Mouse (Mus musculus): ENCODE measurements around the gene Ppp6r3. TPM values are rescaled to one million over a fixed set of nuclear protein-coding genes. Genes with fewer than 3 reads are reported as not detected.
A peak's percentile ranks its signal among the peaks of the same experiment; 100 is the strongest.

Ppp6r3 gene
- total and polyA plus RNA-seq, 2 experiments from 2014 or later = 32.3 to 111 TPM

DNA sequence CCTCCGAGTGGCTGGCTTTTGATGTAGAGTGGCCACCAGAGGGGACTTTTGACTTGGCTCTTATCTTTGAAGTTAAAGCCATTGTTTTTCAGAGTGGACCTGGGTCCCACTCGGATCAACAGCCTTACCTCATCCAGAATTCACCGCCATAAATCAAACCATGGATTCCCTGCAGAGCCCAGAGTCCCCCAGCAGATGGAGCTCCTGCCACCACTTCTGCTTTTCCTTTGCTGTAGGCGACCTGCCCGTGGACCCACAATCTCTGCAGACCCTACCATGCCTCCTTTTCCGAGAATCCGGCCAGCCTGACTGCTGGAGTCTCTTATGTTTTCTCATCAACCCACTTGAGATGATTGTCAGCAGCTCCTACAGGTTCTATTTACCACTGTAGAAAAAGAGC lies 5.8 kb upstream of the Ppp6r3 start:
- Histone ChIP-seq H3K9ac (replicated peaks; ENCODE audit: low read length, poor library complexity, severe bottlenecking) (no peak overlapping the region), H3K27ac (ENCODE audit: low read depth, low read length) (no peak overlapping the region), H3K27me3 (ENCODE audit: insufficient read depth, low read length) (no peaks in the 10 kb centered on the region), H3K4me3 (ENCODE audit: low read depth, low read length) (no peak overlapping the region), H3K36me3 (ENCODE audit: insufficient read depth, low read length) (no peaks in the 10 kb centered on the region), H3K4me2 (ENCODE audit: low read depth, low read length, poor library complexity, severe bottlenecking) (no peak overlapping the region), H3K4me1 (ENCODE audit: insufficient read depth, low read length) (no peaks in the 10 kb centered on the region), H3K9me3 (ENCODE audit: low read length) (no peaks in the 10 kb centered on the region)
- peak; percentile 61 for DNase-seq (ENCODE audit: low spot score)
- WGBS = 16% methylated on average over 7 of the region's 7 CpGs
- ATAC-seq (ENCODE audit: low FRiP score) = no peak
- peak; percentile 81 for TF ChIP-seq CTCF (IDR thresholded peaks at IDR 0.05)

DNA sequence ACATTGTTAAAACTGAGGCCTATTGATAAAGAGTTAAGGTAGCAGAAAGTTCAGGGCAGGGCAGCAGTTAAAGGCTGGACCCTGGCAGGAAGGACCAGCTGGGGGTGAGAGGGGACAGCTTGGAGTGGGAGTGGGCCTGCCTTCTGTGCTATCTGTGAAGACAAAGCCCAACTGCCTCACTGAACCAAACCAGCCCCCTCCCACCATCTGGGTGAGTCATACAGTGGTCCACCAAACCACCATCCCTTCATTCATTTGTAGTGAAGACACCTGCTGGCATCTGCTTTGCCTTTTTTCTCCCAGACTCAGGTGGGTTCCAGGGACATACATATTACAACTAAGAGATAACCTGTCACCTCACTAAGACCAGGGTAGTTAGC lies 2.4 kb upstream of the Ppp6r3 start:
- ATAC-seq (ENCODE audit: low FRiP score) (no peak), DNase-seq (ENCODE audit: low spot score) (no peak)
- no peak for TF ChIP-seq CTCF (IDR thresholded peaks at IDR 0.05)
- H3K9me3 ChIP-seq (ENCODE audit: low read length) = no peaks in the 10 kb centered on the region
- no peaks in the 10 kb centered on the region for H3K27me3 ChIP-seq (ENCODE audit: insufficient read depth, low read length)
- H3K4me1 ChIP-seq (ENCODE audit: insufficient read depth, low read length) = peaks cover 13% of the 10 kb centered on the region; the same call in 1 of the 2 replicates
- no peak overlapping the region for H3K4me2 ChIP-seq (ENCODE audit: low read depth, low read length, poor library complexity, severe bottlenecking)
- no peak overlapping the region for H3K27ac ChIP-seq (ENCODE audit: low read depth, low read length)
- H3K4me3 ChIP-seq (ENCODE audit: low read depth, low read length) = no peak overlapping the region
- H3K9ac ChIP-seq (replicated peaks; ENCODE audit: low read length, poor library complexity, severe bottlenecking) = no peak overlapping the region
- H3K36me3 ChIP-seq (ENCODE audit: insufficient read depth, low read length) = no peaks in the 10 kb centered on the region

DNA sequence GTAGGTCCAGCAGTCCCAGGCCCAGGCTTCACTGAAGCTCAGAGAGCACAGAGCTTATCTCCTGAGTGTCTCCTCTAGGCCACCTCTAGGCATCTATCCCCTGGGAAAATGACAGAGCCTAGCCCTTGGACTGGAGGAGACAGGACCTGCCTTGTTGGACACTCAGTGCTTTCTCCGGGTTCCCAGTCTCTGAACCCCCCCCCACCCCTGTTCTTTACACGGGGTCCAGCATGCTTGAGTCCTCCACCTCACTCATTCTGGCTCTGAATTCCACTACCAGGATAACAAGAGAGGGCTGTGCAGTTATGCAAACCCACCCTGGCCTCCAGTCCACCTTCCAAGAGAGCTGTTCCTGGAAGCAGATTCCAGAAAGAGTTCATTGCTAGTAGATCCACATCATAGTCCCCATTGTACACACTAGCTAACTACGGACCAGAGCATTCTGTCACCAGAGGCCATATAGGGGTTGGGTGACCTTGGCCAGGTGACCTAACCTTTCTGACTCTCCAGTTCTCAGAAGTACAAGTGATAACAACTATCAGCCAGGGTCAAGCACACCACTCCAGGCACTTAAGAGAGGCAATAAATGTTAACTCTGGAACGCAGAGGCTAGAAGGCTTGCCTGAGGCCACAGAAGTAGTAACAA lies 1.8 kb upstream of the Ppp6r3 start:
- ATAC-seq (ENCODE audit: low FRiP score) = no peak
- Histone ChIP-seq H3K9me3 (ENCODE audit: low read length) (no peaks in the 10 kb centered on the region), H3K9ac (replicated peaks; ENCODE audit: low read length, poor library complexity, severe bottlenecking) (no peak overlapping the region), H3K4me2 (ENCODE audit: low read depth, low read length, poor library complexity, severe bottlenecking) (no peak overlapping the region), H3K27ac (ENCODE audit: low read depth, low read length) (peak overlapping the region; percentile 74; the same call in 1 of the 2 replicates), H3K4me3 (ENCODE audit: low read depth, low read length) (no peak overlapping the region), H3K36me3 (ENCODE audit: insufficient read depth, low read length) (no peaks in the 10 kb centered on the region), H3K4me1 (ENCODE audit: insufficient read depth, low read length) (peaks cover 13% of the 10 kb centered on the region; the same call in 1 of the 2 replicates), H3K27me3 (ENCODE audit: insufficient read depth, low read length) (no peaks in the 10 kb centered on the region)
- WGBS = 90% methylated on average over 4 of the region's 4 CpGs
- DNase-seq (ENCODE audit: low spot score) = no peak
- TF ChIP-seq CTCF (IDR thresholded peaks at IDR 0.05) = no peak

DNA sequence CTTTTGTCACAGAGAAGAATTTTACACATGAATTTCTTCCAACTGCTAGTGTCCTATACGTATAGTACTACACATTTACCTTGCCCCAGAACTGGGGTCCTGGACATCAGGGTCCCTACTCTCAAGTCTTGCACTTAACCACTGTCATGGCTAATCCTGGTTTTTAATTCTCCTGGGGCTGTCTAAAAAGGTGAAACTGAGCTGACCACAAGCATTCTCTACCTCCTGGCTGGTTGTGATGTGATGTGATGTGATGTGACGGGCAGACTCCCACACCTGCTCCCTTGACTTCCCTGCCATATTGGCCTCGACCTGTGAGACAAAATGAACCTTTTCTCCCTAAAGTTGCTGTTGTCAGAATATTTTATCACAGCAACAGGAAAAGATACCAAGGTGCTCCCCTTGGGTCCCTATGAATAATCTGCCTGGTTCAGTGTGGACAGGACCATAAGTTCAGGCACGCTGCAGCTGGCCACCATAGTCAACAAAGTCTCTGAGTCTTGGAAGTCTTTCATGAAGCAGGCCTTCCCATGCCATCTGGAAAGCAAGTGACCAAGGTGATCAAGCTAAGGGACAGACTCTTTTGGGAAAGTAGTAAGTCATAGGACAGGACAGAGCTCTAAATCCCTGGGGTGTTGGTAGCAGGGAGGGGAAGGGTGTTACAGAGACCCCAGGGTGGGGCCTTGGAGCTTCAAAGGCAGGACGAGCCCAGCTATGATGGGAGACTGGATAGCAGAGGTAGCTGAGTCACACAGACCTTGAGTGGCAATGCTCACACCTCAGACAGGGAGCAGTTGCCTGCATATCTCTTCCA lies 1.1 kb upstream of the Ppp6r3 start:
- DNase-seq (ENCODE audit: low spot score) (no peak), ATAC-seq (ENCODE audit: low FRiP score) (no peak)
- Histone ChIP-seq H3K9ac (replicated peaks; ENCODE audit: low read length, poor library complexity, severe bottlenecking) (no peak overlapping the region), H3K4me1 (ENCODE audit: insufficient read depth, low read length) (peaks cover 13% of the 10 kb centered on the region; the same call in 1 of the 2 replicates), H3K36me3 (ENCODE audit: insufficient read depth, low read length) (no peaks in the 10 kb centered on the region), H3K27ac (ENCODE audit: low read depth, low read length) (peak overlapping the region; percentile 74), H3K4me3 (ENCODE audit: low read depth, low read length) (peak overlapping the region; percentile 95), H3K27me3 (ENCODE audit: insufficient read depth, low read length) (no peaks in the 10 kb centered on the region), H3K4me2 (ENCODE audit: low read depth, low read length, poor library complexity, severe bottlenecking) (peak overlapping the region; percentile 42), H3K9me3 (ENCODE audit: low read length) (no peaks in the 10 kb centered on the region)
- 69% methylated on average over 5 of the region's 5 CpGs for WGBS
- no peak for TF ChIP-seq CTCF (IDR thresholded peaks at IDR 0.05)

- WGBS = under 1% methylated on average over 43 of the region's 50 CpGs
- peak; percentile 54 for DNase-seq (ENCODE audit: low spot score)
These were observed 295 bp downstream of the Ppp6r3 start for GRCm38 (mm10) chr19:3575276-3575631.

GRCm38 (mm10) chr19:3574593-3575094 lies 905 bp downstream of the Ppp6r3 start:
- H3K27ac ChIP-seq (ENCODE audit: low read depth, low read length) = peak overlapping the region; percentile 92
- H3K27me3 ChIP-seq (ENCODE audit: insufficient read depth, low read length) = no peaks in the 10 kb centered on the region
- peak overlapping the region; percentile 76 for H3K4me2 ChIP-seq (ENCODE audit: low read depth, low read length, poor library complexity, severe bottlenecking)
- DNase-seq (ENCODE audit: low spot score) (no peak), ATAC-seq (ENCODE audit: low FRiP score) (no peak)
- 2% methylated on average over 9 of the region's 9 CpGs for WGBS
- no peaks in the 10 kb centered on the region for H3K9me3 ChIP-seq (ENCODE audit: low read length)
- H3K4me3 ChIP-seq (ENCODE audit: low read depth, low read length) = peak overlapping the region; percentile 95
- peak overlapping the region; percentile 81 for H3K9ac ChIP-seq (replicated peaks; ENCODE audit: low read length, poor library complexity, severe bottlenecking)
- peaks cover 13% of the 10 kb centered on the region; the same call in 1 of the 2 replicates for H3K4me1 ChIP-seq (ENCODE audit: insufficient read depth, low read length)
- TF ChIP-seq CTCF (IDR thresholded peaks at IDR 0.05) = no peak
- no peaks in the 10 kb centered on the region for H3K36me3 ChIP-seq (ENCODE audit: insufficient read depth, low read length)

More at GRCm38 (mm10) chr19:3575276-3575631, 295 bp downstream of the Ppp6r3 start:
- peak; percentile 25 for ATAC-seq (ENCODE audit: low FRiP score)
- Histone ChIP-seq H3K9ac (replicated peaks; ENCODE audit: low read length, poor library complexity, severe bottlenecking) (peak overlapping the region; percentile 81), H3K9me3 (ENCODE audit: low read length) (no peaks in the 10 kb centered on the region), H3K4me1 (ENCODE audit: insufficient read depth, low read length) (peaks cover 13% of the 10 kb centered on the region; the same call in 1 of the 2 replicates), H3K36me3 (ENCODE audit: insufficient read depth, low read length) (no peaks in the 10 kb centered on the region), H3K27me3 (ENCODE audit: insufficient read depth, low read length) (no peaks in the 10 kb centered on the region), H3K4me2 (ENCODE audit: low read depth, low read length, poor library complexity, severe bottlenecking) (peak overlapping the region; percentile 76), H3K4me3 (ENCODE audit: low read depth, low read length) (peak overlapping the region; percentile 95), H3K27ac (ENCODE audit: low read depth, low read length) (peak overlapping the region; percentile 92)
- TF ChIP-seq CTCF (IDR thresholded peaks at IDR 0.05) = no peak

All from midbrain, postnatal 0 days (tissue).